Mouse (Mus musculus): ENCODE data around the gene Chil1. TPM values are rescaled to one million over a fixed set of nuclear protein-coding genes. Genes with fewer than 3 reads are reported as not detected.
A peak's percentile ranks its signal among the peaks of the same experiment; 100 is the strongest.

Gene Chil1
- polyA plus RNA-seq, 1 experiment, result 32.9 TPM

GRCm38 (mm10) chr1:134152626-134153590, 29.1 kb upstream of the Chil1 start:
- H3K36me3 ChIP-seq (ENCODE audit: control insufficient read depth, insufficient read depth), result no peaks in the 10 kb centered on the region
- TF ChIP-seq SRF (IDR thresholded peaks at IDR 0.05; ENCODE audit: control insufficient read depth, insufficient read length, low read depth) (no peak), REST (IDR thresholded peaks at IDR 0.05; ENCODE audit: insufficient read depth, insufficient read length) (no peak), MYOD1 (IDR thresholded peaks at IDR 0.05; ENCODE audit: control insufficient read depth in 1 of 3, insufficient read length in 2 of 3, low read depth in 2 of 3) (no peak), CEBPB (IDR thresholded peaks at IDR 0.05; ENCODE audit: insufficient read depth, poor library complexity, severe bottlenecking) (no peak), POLR2AphosphoS2 (IDR thresholded peaks at IDR 0.05; ENCODE audit: insufficient read length, low read depth) (no peak), E2F4 (IDR thresholded peaks at IDR 0.05; ENCODE audit: insufficient read depth) (no peak), USF1 (IDR thresholded peaks at IDR 0.05; ENCODE audit: low read depth) (no peak), MYOG (IDR thresholded peaks at IDR 0.05; ENCODE audit: control insufficient read depth in 1 of 3, insufficient read depth in 1 of 3, insufficient read length in 2 of 3, low read depth in 2 of 3) (no peak), TCF12 (IDR thresholded peaks at IDR 0.05; ENCODE audit: insufficient read depth, poor library complexity, severe bottlenecking) (no peak), TCF3 (IDR thresholded peaks at IDR 0.05; ENCODE audit: insufficient read length, low read depth) (no peak), POLR2A (IDR thresholded peaks at IDR 0.05; ENCODE audit: insufficient read length, low read depth) (no peak), MAX (IDR thresholded peaks at IDR 0.05; ENCODE audit: low read depth) (no peak)

GRCm38 (mm10) chr1:134154121-134154520, 27.9 kb upstream of the Chil1 start:
- Histone ChIP-seq H3K27me3 (ENCODE audit: control insufficient read depth, insufficient read depth, insufficient read length) (peaks cover 4% of the 10 kb centered on the region), H3ac (ENCODE audit: control insufficient read depth, insufficient read length) (no peak overlapping the region), H3K36me3 (ENCODE audit: control insufficient read depth, insufficient read depth) (no peaks in the 10 kb centered on the region), H3K79me2 (ENCODE audit: control insufficient read depth, insufficient read depth) (no peaks in the 10 kb centered on the region), H3K4me3 (no peak overlapping the region), H3K4me2 (ENCODE audit: low read depth) (no peak overlapping the region)
- TF ChIP-seq POLR2A (IDR thresholded peaks at IDR 0.05; ENCODE audit: insufficient read length, low read depth), result no peak
- no peak for TF ChIP-seq CEBPB (IDR thresholded peaks at IDR 0.05; ENCODE audit: insufficient read depth, poor library complexity, severe bottlenecking)
- TF ChIP-seq MYOG (IDR thresholded peaks at IDR 0.05; ENCODE audit: control insufficient read depth in 1 of 3, insufficient read depth in 1 of 3, insufficient read length in 2 of 3, low read depth in 2 of 3), result no peak
- TF ChIP-seq E2F4 (IDR thresholded peaks at IDR 0.05; ENCODE audit: insufficient read depth), result no peak
- no peak for TF ChIP-seq MYOD1 (IDR thresholded peaks at IDR 0.05; ENCODE audit: control insufficient read depth in 1 of 3, insufficient read length in 2 of 3, low read depth in 2 of 3)
- TF ChIP-seq MAX (IDR thresholded peaks at IDR 0.05; ENCODE audit: low read depth), result no peak
- TF ChIP-seq TCF3 (IDR thresholded peaks at IDR 0.05; ENCODE audit: insufficient read length, low read depth), result no peak
- TF ChIP-seq SRF (IDR thresholded peaks at IDR 0.05; ENCODE audit: control insufficient read depth, insufficient read length, low read depth), result no peak
- no peak for TF ChIP-seq REST (IDR thresholded peaks at IDR 0.05; ENCODE audit: insufficient read depth, insufficient read length)
- no peak for TF ChIP-seq TCF12 (IDR thresholded peaks at IDR 0.05; ENCODE audit: insufficient read depth, poor library complexity, severe bottlenecking)
- no peak for TF ChIP-seq USF1 (IDR thresholded peaks at IDR 0.05; ENCODE audit: low read depth)
- no peak for TF ChIP-seq POLR2AphosphoS2 (IDR thresholded peaks at IDR 0.05; ENCODE audit: insufficient read length, low read depth)

More at GRCm38 (mm10) chr1:134152626-134153590, 29.1 kb upstream of the Chil1 start:
- Histone ChIP-seq H3K27me3 (ENCODE audit: control insufficient read depth, insufficient read depth, insufficient read length) (peaks cover 13% of the 10 kb centered on the region), H3ac (ENCODE audit: control insufficient read depth, insufficient read length) (no peak overlapping the region), H3K4me2 (ENCODE audit: low read depth) (no peak overlapping the region), H3K79me2 (ENCODE audit: control insufficient read depth, insufficient read depth) (no peaks in the 10 kb centered on the region), H3K4me3 (no peak overlapping the region)

- Histone ChIP-seq H3K4me3 (no peak overlapping the region), H3K4me2 (ENCODE audit: low read depth) (no peak overlapping the region), H3K79me2 (ENCODE audit: control insufficient read depth, insufficient read depth) (no peaks in the 10 kb centered on the region), H3ac (ENCODE audit: control insufficient read depth, insufficient read length) (no peak overlapping the region), H3K27me3 (ENCODE audit: control insufficient read depth, insufficient read depth, insufficient read length) (no peaks in the 10 kb centered on the region), H3K36me3 (ENCODE audit: control insufficient read depth, insufficient read depth) (no peaks in the 10 kb centered on the region)
- TF ChIP-seq REST (IDR thresholded peaks at IDR 0.05; ENCODE audit: insufficient read depth, insufficient read length), result no peak
Measured at GRCm38 (mm10) chr1:134154655-134155054, 27.3 kb upstream of the Chil1 start.

- no peak overlapping the region for H3ac ChIP-seq (ENCODE audit: control insufficient read depth, insufficient read length)
- TF ChIP-seq SRF (IDR thresholded peaks at IDR 0.05; ENCODE audit: control insufficient read depth, insufficient read length, low read depth) (no peak), TCF3 (IDR thresholded peaks at IDR 0.05; ENCODE audit: insufficient read length, low read depth) (peak; percentile 81), USF1 (IDR thresholded peaks at IDR 0.05; ENCODE audit: low read depth) (no peak), TCF12 (IDR thresholded peaks at IDR 0.05; ENCODE audit: insufficient read depth, poor library complexity, severe bottlenecking) (peak; percentile 93), MAX (IDR thresholded peaks at IDR 0.05; ENCODE audit: low read depth) (no peak), CEBPB (IDR thresholded peaks at IDR 0.05; ENCODE audit: insufficient read depth, poor library complexity, severe bottlenecking) (no peak), REST (IDR thresholded peaks at IDR 0.05; ENCODE audit: insufficient read depth, insufficient read length) (no peak), MYOD1 (IDR thresholded peaks at IDR 0.05; ENCODE audit: control insufficient read depth in 1 of 3, insufficient read length in 2 of 3, low read depth in 2 of 3) (peak; percentile 78 to 97 (median 79)), E2F4 (IDR thresholded peaks at IDR 0.05; ENCODE audit: insufficient read depth) (no peak), POLR2A (IDR thresholded peaks at IDR 0.05; ENCODE audit: insufficient read length, low read depth) (no peak), POLR2AphosphoS2 (IDR thresholded peaks at IDR 0.05; ENCODE audit: insufficient read length, low read depth) (no peak), MYOG (IDR thresholded peaks at IDR 0.05; ENCODE audit: control insufficient read depth in 1 of 3, insufficient read depth in 1 of 3, insufficient read length in 2 of 3, low read depth in 2 of 3) (peak; percentile 92 to 99 (median 93))
Measured at GRCm38 (mm10) chr1:134160404-134160803, 21.6 kb upstream of the Chil1 start.

More at GRCm38 (mm10) chr1:134160404-134160803, 21.6 kb upstream of the Chil1 start:
- H3K79me2 ChIP-seq (ENCODE audit: control insufficient read depth, insufficient read depth), result no peaks in the 10 kb centered on the region
- peaks cover 3% of the 10 kb centered on the region for H3K27me3 ChIP-seq (ENCODE audit: control insufficient read depth, insufficient read depth, insufficient read length)
- H3K4me2 ChIP-seq (ENCODE audit: low read depth), result peak overlapping the region; percentile 57
- no peaks in the 10 kb centered on the region for H3K36me3 ChIP-seq (ENCODE audit: control insufficient read depth, insufficient read depth)
- H3K4me3 ChIP-seq, result no peak overlapping the region

All from myocyte (in vitro differentiated cells).